Mouse (Mus musculus) lung, postnatal 14 days (tissue): ENCODE measurements around the gene Myh6.
"Not testable (repeated sequence)": the region's sequence is repeated elsewhere in the genome, so short reads cannot be mapped to it uniquely, and the experiment has no call there.

ENCODE experiments used
- DNase-seq: peaks from one replicate; pipeline ENCODE4 v3.0.0; 2021

Gene Myh6

GRCm38 (mm10) chr14:54994136-54994868 is 27.6 kb upstream of the Myh6 start, which contains the start of gene Myh7:
TSS of gene Myh7 (minus strand) at chr14:54994626.
- DNase-seq = no peak

DNA sequence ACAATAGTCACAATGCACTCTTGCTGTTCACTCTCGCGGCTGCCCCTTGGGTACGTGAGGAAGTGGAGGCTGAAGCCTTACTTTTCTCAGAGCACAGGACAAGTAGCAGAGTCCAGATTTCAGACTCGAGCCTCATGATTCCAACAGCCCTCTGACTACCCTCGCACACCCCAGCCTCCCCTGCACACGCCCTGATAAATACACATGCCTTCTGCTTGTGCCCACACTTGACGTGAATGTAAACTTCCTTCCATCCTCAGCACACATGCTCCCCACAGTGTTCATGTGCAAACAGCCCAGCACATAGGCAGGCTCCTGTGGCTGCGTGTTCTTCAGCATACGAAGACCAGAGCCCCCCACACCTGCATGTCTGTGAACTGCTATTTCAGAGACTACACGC is 26.9 kb upstream of the Myh6 start:
- no peak for DNase-seq

- no peak for DNase-seq
Measured at GRCm38 (mm10) chr14:54992196-54992595, 25.5 kb upstream of the Myh6 start.

- DNase-seq = no peak
Measured at GRCm38 (mm10) chr14:54989886-54990441, 23.2 kb upstream of the Myh6 start.

DNA sequence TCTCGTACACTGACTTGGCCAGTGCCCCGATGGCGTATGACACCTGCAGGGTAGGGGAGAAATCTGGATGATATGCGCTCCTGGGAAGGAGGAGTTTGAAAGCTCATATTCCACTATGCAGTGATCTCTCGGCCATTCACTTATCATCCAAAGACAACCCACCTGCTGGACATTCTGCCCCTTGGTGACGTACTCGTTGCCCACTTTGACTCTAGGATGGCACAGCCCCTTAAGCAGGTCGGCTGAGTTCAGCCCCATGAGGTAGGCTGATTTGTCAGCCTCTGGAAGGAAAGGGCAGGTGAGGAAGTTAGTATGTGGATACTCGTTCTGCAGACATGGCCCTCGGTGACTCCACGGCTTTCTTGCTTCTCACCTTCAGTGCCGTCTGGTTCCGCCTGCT is 22.2 kb upstream of the Myh6 start:
- no peak for DNase-seq

- not testable (repeated sequence) for DNase-seq
Measured at GRCm38 (mm10) chr14:54988350-54988874, 21.7 kb upstream of the Myh6 start.

DNA sequence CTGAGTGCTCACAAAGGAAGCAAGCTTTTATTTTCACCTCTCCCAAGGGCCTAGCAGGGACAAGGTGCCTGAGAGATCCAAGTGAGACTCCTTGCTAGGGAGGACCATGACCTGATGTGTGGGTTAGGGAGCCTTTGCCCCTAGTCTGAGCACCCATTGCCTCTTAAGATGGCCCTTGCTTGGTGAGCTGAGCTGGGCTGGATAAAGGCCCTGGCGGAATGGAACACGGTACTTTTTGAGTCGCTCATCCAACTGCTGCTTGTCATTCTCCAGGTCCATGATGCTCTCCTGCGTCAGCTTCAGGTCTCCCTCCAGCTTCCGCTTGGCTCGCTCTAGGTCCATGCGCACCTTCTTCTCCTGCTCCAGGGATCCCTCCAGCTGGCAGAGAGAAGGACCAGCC is 15.2 kb upstream of the Myh6 start:
- no peak for DNase-seq

GRCm38 (mm10) chr14:54978664-54979063 is 11.9 kb upstream of the Myh6 start:
- DNase-seq = no peak

DNA sequence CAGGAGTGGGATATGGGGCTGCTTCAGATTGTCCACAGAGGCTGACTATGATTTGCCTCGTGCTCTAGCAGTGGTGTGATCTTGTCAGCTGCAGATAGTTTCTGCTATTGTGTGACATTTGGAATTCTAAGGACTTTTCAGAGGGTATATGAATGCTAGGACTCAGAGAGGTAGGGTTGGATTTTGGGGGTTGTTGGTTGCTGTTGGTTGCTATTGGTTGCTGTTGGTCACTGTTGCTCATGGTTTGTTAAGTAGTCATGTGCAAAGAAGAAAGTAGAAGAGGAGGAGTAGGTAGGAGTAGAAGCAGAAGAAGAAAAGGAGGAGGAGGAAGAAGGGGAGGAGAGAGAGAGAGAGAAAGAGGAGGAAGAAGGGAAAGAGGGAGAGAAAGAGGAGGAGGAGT is 9.9 kb upstream of the Myh6 start, which contains the start of gene Gm17428:
Gene Gm17428, plus strand, starts transcription at position 301 of the 400 bp plus-strand sequence.
- DNase-seq = no peak

DNA sequence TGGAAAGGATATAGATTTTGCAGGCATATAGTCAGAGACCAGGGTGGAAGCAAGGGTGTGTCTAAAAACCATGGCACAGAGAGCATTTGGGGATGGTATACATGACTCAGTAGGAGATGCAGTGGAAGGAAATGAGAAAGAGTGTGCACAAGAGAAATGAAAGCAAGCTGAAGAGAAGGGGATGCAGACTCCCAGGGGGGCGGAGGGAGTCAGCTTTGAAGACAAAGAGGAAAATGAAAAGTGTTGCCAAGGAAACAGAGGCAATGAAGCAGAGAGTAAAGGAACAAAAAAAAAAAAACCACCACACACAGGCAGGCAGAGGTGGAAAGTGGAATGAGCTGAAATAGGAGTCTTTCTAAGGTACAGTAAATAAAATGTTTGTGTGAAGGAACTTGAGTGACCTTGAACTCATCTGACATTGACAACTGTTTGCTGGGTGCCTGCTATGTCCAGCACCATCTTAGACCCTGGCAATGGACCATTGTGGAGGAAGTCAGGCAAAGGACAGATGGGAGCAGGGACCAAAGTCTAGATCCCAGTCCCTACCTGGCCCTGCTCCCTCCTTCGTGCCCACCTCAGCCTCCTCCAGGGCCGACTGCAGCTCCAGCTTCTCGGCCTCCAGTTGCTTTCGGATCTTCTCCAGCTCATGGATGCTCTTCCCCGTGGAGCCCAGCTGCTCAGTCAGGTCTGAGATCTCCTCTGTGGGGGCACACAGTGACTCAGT is 7.5 kb upstream of the Myh6 start:
- DNase-seq = no peak

GRCm38 (mm10) chr14:54972786-54973185 is 6.1 kb upstream of the Myh6 start:
- DNase-seq = not testable (repeated sequence)

DNA sequence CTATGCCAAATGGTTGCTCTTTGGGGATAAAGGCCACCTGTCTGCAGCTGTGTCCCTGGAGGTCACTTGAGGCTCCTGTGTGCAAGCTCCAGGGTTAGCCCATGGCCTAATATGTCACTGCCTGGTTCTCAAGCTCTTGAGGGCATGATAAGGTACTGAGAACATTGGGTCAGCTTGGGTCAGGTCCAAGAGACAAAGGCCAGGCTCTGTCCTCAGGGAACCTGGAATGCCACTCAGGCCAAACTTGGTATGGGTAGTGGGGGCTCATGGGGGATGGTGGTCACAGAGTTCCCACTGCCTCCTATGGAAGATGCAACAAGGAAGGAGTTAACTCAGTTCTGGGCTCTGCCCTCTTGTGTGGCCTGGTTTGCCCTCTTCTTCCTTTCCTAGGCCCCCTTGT is 1.6 kb upstream of the Myh6 start:
- DNase-seq = no peak

DNA sequence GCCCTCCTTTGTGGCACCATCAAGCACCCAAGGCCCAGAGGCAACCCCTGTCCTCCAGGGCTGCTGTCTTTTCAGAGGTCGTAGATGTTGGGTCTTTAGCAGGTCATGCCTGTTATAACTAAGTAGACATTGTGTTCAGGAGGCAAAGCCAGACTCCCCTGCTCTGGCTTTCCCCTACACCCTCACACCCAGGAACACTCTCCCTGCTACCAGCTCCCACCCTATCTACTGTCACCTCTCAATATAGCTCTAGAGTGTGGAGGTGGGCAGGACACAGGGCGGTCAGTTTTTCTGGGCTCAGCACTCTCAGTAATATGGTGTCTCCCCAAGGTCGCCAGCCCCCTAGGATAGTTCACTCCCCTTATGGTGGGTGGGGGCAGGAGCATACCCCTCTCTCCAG is 1.1 kb upstream of the Myh6 start:
- no peak for DNase-seq

DNA sequence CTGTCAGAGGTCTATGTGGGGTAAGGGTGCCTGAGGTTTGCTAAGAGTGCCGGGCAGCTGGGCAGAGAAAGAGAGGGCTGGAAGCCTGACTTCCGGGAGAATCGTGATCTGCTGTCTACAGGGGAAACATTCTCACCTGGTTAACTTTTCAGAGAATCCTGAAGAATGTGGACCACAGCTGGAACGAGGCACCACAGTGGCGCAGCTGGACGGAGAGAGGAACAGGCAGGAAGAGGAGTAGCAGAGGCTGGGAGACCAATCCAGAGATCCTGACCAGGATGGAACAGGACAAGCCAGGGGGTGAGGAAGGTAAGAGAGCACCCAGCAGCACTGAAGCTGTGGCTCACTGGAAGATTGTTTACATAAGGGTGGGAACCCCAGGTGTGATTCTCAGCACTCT is 1.1 kb downstream of the Myh6 start:
- DNase-seq = no peak

DNA sequence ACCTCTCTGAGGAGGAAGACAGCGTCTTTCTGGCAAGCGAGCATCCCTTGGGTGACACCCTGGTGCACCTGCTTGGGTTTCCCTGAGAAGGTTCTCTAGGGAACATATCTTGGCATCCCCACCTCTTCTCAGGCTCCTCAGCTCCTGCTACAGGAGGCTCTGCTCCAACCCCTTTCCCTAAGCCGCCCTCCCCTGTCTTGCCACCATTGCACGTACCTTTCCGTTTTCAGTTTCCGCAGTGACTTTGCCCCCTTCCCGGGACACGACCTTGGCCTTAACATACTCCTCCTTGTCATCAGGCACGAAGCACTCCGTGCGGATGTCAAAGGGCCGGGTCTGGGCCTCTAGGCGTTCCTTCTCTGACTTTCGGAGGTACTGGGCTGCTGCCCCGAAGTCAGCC is 1.7 kb downstream of the Myh6 start:
- DNase-seq = no peak

GRCm38 (mm10) chr14:54963727-54964126 is 3.0 kb downstream of the Myh6 start:
- no peak for DNase-seq

GRCm38 (mm10) chr14:54962714-54963113 is 4.0 kb downstream of the Myh6 start:
- DNase-seq = no peak

DNA sequence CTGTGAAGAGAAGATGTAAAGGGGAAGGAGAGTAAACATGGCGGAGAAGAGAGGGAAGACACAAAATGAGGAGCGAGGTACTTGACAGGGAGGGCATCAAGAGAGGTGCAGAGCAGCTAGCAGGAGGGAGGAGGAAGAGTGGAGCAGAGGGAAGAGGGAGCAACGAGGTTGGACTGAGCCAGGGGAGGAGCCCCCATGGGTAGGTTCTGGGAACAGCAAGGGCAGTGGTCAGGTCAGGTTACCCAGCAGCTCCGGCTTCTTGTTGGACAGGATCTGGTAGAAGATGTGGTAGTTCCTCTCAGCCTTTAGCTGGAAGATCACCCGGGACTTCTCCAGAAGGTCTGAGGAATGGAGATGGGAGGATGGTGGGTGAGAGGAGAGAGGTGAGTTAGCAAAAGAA is 5.2 kb downstream of the Myh6 start:
- DNase-seq = no peak

- no peak for DNase-seq
Measured at GRCm38 (mm10) chr14:54960769-54961168, 6.0 kb downstream of the Myh6 start.

GRCm38 (mm10) chr14:54959853-54960613 is 6.7 kb downstream of the Myh6 start:
- DNase-seq = not testable (repeated sequence)

DNA sequence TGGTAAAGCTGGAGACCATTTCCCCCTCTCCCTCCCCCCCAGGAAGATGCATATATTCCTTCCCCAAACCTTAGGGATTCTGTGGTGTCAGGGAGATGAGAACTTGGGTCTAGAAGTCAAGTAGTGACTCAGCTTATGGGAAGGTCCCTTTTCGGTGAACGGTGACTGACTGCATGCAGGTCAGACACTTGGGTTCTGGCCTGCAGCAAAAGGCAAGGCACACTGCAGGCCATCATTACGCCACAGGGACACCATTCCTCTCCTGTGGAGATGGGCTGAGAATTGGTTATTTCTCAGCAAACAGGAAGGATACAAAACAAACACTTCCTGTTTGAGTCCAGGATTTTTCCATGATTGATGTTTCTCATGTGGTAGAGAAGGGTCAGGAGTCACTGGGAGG is 7.5 kb downstream of the Myh6 start:
- no peak for DNase-seq

- DNase-seq = no peak
Measured at GRCm38 (mm10) chr14:54958503-54958902, 8.2 kb downstream of the Myh6 start.

DNA sequence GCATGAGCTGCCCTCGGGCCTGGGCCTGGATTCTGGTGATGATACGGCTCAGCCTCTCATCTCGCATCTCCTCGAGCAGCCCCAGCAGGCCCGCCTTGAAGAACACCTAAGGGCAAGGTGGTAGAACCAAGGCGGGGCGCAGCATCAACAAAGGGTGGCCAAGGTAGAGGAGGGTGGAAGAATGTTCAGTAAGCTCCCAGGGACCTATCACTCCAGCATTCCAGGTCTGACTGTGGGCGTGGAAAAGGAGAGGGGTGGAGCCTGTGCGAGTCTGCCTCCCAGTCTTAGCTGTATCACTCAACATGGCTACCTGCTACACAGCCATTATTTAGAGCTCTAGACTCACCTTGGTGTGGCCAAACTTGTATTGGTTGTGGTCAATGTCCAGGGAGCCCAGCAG is 10.2 kb downstream of the Myh6 start:
- DNase-seq = no peak
